Mouse (Mus musculus) embryonic facial prominence, embryonic 12.5 days (tissue): ENCODE data around the gene Gm20219. TPM values are rescaled to one million over a fixed set of nuclear protein-coding genes. Genes with fewer than 3 reads are reported as not detected.

Experiments used
- polyA plus RNA-seq: library from polyadenylated mRNA; unstranded; fragments of >200 nt; fragmentation: Nextera tagmentation; extraction: Ambion mirVana; gene quantifications from 2 replicates; pipeline ENCODE4 v1.2.1, GENCODE M21; 2016

The Gm20219 gene
- polyA plus RNA-seq, 1 experiment from 2014 or later, result 1.4 TPM

Other genes starting within 250 kb of the Gm20219 start
- 54.6 and 58.8 TPM in 2 replicates for gene Kdm4b, start 228.3 kb downstream of the Gm20219 start, polyA plus RNA-seq
- gene Ptprs, start 77.9 kb downstream of the Gm20219 start, polyA plus RNA-seq, result 158 and 167 TPM in 2 replicates
- gene Znrf4, start 42.0 kb downstream of the Gm20219 start, polyA plus RNA-seq, result not detected in 2 replicates
- 98.7 and 100 TPM in 2 replicates for gene Safb2, start 30.2 kb upstream of the Gm20219 start, polyA plus RNA-seq
- gene Safb, start 30.4 kb upstream of the Gm20219 start, polyA plus RNA-seq, result 152 and 157 TPM in 2 replicates
- 208 and 214 TPM in 2 replicates for gene 2410015M20Rik, start 55.4 kb upstream of the Gm20219 start, polyA plus RNA-seq
- gene Rpl36, start 59.0 kb upstream of the Gm20219 start, polyA plus RNA-seq, result 1,591 and 1,618 TPM in 2 replicates
- 66.0 and 66.9 TPM in 2 replicates for gene Lonp1, start 72.5 kb upstream of the Gm20219 start, polyA plus RNA-seq
- 0.74 and 0.88 TPM in 2 replicates for gene Catsperd, start 73.8 kb upstream of the Gm20219 start, polyA plus RNA-seq
- 108 and 118 TPM in 2 replicates for gene Ranbp3, start 118.9 kb upstream of the Gm20219 start, polyA plus RNA-seq
- gene Ndufa11, start 163.4 kb upstream of the Gm20219 start, polyA plus RNA-seq, result 371 and 409 TPM in 2 replicates
- 19.4 and 20.8 TPM in 2 replicates for gene Vmac, start 163.6 kb upstream of the Gm20219 start, polyA plus RNA-seq
- gene Nrtn, start 203.1 kb upstream of the Gm20219 start, polyA plus RNA-seq, result 10.9 and 11.9 TPM in 2 replicates
- 44.1 and 47.2 TPM in 2 replicates for gene Dus3l, start 210.4 kb upstream of the Gm20219 start, polyA plus RNA-seq
- gene Prr22, start 215.9 kb upstream of the Gm20219 start, polyA plus RNA-seq, result 1.4 TPM in 2 replicates